Mouse (Mus musculus): ENCODE measurements around the gene Camk1d. TPM values are rescaled to one million over a fixed set of nuclear protein-coding genes. Genes with fewer than 3 reads are reported as not detected.

Camk1d gene
- polyA plus RNA-seq, 1 experiment = 25.6 TPM

GRCm38 (mm10) chr2:5577399-5578129 lies 136.8 kb downstream of the Camk1d start:
- no peaks in the 10 kb centered on the region for H3K27me3 ChIP-seq (ENCODE audit: control insufficient read depth, insufficient read depth, low read length)
- TF ChIP-seq CTCF (IDR thresholded peaks at IDR 0.05; ENCODE audit: borderline replicate concordance, insufficient read depth, low read depth, low read length) (no peak), POLR2A (IDR thresholded peaks at IDR 0.05; ENCODE audit: borderline replicate concordance, insufficient read depth, low read length) (no peak)
- no peak overlapping the region for H3K4me3 ChIP-seq (replicated peaks; ENCODE audit: insufficient read depth, low read depth, low read length)
- peak; percentile 38 to 71 for DNase-seq
- peaks cover 10% of the 10 kb centered on the region for H3K4me1 ChIP-seq (ENCODE audit: control insufficient read depth, insufficient read depth, low read length)
- 31% methylated on average over 9 of the region's 9 CpGs for WGBS
- no peak overlapping the region for H3K27ac ChIP-seq (ENCODE audit: insufficient read depth, low read length)

- DNase-seq = no peak
- peaks cover 2% of the 10 kb centered on the region for H3K4me1 ChIP-seq (ENCODE audit: control insufficient read depth, insufficient read depth, low read length)
- TF ChIP-seq POLR2A (IDR thresholded peaks at IDR 0.05; ENCODE audit: borderline replicate concordance, insufficient read depth, low read length) (no peak), CTCF (IDR thresholded peaks at IDR 0.05; ENCODE audit: borderline replicate concordance, insufficient read depth, low read depth, low read length) (no peak)
- no peaks in the 10 kb centered on the region for H3K27me3 ChIP-seq (ENCODE audit: control insufficient read depth, insufficient read depth, low read length)
- 63% methylated on average over 10 of the region's 10 CpGs for WGBS
- H3K27ac ChIP-seq (ENCODE audit: insufficient read depth, low read length) = no peak overlapping the region
- no peak overlapping the region for H3K4me3 ChIP-seq (replicated peaks; ENCODE audit: insufficient read depth, low read depth, low read length)
These were observed 141.9 kb downstream of the Camk1d start for GRCm38 (mm10) chr2:5572314-5573006.

DNA sequence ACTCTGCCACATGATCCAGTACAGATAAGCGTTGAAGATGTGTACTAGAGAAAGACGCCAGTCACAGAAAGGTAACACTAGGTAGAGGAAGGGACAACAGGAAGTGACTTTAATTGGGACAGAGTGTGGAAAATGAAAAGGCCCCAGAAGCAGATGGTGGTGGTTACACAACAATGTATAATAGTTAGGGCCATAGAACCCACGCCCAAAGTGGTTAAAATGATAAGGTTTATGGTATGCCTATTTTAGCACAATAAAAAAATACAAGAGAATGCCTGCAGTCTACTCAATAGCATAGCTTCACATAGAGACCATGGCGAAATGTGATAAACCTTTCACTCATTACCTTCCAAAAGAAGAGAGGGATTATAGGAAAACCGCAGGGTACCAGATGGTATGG lies 147.7 kb downstream of the Camk1d start:
- H3K27ac ChIP-seq (ENCODE audit: insufficient read depth, low read length) = no peak overlapping the region
- H3K4me1 ChIP-seq (ENCODE audit: control insufficient read depth, insufficient read depth, low read length) = no peaks in the 10 kb centered on the region
- 93% methylated on average over 5 of the region's 5 CpGs for WGBS
- no peaks in the 10 kb centered on the region for H3K27me3 ChIP-seq (ENCODE audit: control insufficient read depth, insufficient read depth, low read length)
- no peak overlapping the region for H3K4me3 ChIP-seq (replicated peaks; ENCODE audit: insufficient read depth, low read depth, low read length)
- TF ChIP-seq POLR2A (IDR thresholded peaks at IDR 0.05; ENCODE audit: borderline replicate concordance, insufficient read depth, low read length) (no peak), CTCF (IDR thresholded peaks at IDR 0.05; ENCODE audit: borderline replicate concordance, insufficient read depth, low read depth, low read length) (no peak)
- no peak for DNase-seq

- no peaks in the 10 kb centered on the region for H3K27me3 ChIP-seq (ENCODE audit: control insufficient read depth, insufficient read depth, low read length)
- DNase-seq = no peak
- WGBS = 92% methylated on average over 4 of the region's 4 CpGs
- TF ChIP-seq POLR2A (IDR thresholded peaks at IDR 0.05; ENCODE audit: borderline replicate concordance, insufficient read depth, low read length) (no peak), CTCF (IDR thresholded peaks at IDR 0.05; ENCODE audit: borderline replicate concordance, insufficient read depth, low read depth, low read length) (no peak)
- H3K4me3 ChIP-seq (replicated peaks; ENCODE audit: insufficient read depth, low read depth, low read length) = no peak overlapping the region
- no peak overlapping the region for H3K27ac ChIP-seq (ENCODE audit: insufficient read depth, low read length)
- no peaks in the 10 kb centered on the region for H3K4me1 ChIP-seq (ENCODE audit: control insufficient read depth, insufficient read depth, low read length)
These were observed 150.6 kb downstream of the Camk1d start for GRCm38 (mm10) chr2:5563685-5564084.

- Histone ChIP-seq H3K27ac (ENCODE audit: insufficient read depth, low read length) (no peak overlapping the region), H3K4me3 (replicated peaks; ENCODE audit: insufficient read depth, low read depth, low read length) (no peak overlapping the region), H3K27me3 (ENCODE audit: control insufficient read depth, insufficient read depth, low read length) (no peaks in the 10 kb centered on the region), H3K4me1 (ENCODE audit: control insufficient read depth, insufficient read depth, low read length) (no peaks in the 10 kb centered on the region)
- DNase-seq = no peak
- WGBS = 86% methylated on average over 3 of the region's 3 CpGs
- TF ChIP-seq CTCF (IDR thresholded peaks at IDR 0.05; ENCODE audit: borderline replicate concordance, insufficient read depth, low read depth, low read length) (no peak), POLR2A (IDR thresholded peaks at IDR 0.05; ENCODE audit: borderline replicate concordance, insufficient read depth, low read length) (no peak)
These were observed 152.9 kb downstream of the Camk1d start for GRCm38 (mm10) chr2:5561446-5561845.

DNA sequence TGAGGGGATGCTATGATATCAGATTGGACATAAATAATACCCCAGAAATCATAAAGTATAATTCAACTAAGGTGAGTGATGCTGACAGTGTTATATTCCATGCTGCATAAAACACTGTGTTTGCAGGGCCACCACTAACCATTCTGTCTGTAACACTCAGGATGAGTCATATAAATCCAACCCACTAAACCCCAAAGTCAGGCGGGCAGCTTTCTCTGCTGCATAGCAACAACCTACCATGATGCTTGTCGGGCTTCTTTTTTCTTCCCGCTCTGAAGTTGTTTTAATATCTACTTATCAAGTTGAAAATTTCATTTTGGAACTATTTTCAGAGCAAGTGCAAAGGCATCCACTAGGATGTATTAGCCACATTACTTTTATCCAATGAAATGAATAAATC lies 161.1 kb downstream of the Camk1d start:
- no peak for DNase-seq
- Histone ChIP-seq H3K27me3 (ENCODE audit: control insufficient read depth, insufficient read depth, low read length) (no peaks in the 10 kb centered on the region), H3K4me3 (replicated peaks; ENCODE audit: insufficient read depth, low read depth, low read length) (no peak overlapping the region), H3K27ac (ENCODE audit: insufficient read depth, low read length) (no peak overlapping the region), H3K4me1 (ENCODE audit: control insufficient read depth, insufficient read depth, low read length) (no peaks in the 10 kb centered on the region)
- TF ChIP-seq POLR2A (IDR thresholded peaks at IDR 0.05; ENCODE audit: borderline replicate concordance, insufficient read depth, low read length) (no peak), CTCF (IDR thresholded peaks at IDR 0.05; ENCODE audit: borderline replicate concordance, insufficient read depth, low read depth, low read length) (no peak)
- 97% methylated on average over 3 of the region's 3 CpGs for WGBS

DNA sequence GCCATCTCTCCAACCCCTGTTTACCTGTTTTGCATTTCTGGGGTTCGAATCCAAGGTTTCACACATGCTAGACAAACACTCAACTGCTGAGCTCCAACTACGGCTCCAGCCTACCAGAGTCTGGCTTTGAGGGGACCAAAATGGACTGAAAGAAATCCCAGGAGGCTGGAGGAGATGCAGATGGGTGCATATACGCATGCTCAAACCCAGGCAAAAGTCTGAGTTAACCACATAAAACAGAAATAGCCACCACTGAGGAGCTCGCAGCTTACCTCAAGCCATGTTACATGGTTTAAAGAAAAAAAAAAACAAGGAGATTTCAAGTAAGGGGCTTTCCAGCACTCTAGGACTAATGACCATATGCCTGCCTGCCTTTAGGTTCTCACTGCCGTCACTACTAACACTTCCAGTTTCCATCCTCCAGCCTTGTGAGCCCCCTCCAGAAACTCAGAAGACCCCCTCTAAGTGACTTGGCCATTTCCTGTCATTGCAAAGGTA lies 162.5 kb downstream of the Camk1d start:
- no peak overlapping the region for H3K27ac ChIP-seq (ENCODE audit: insufficient read depth, low read length)
- WGBS = 94% methylated on average over 5 of the region's 5 CpGs

GRCm38 (mm10) chr2:5549334-5549733 lies 165.0 kb downstream of the Camk1d start:
- WGBS = 96% methylated on average over 2 of the region's 2 CpGs
- TF ChIP-seq CTCF (IDR thresholded peaks at IDR 0.05; ENCODE audit: borderline replicate concordance, insufficient read depth, low read depth, low read length) (no peak), POLR2A (IDR thresholded peaks at IDR 0.05; ENCODE audit: borderline replicate concordance, insufficient read depth, low read length) (no peak)
- DNase-seq = no peak
- Histone ChIP-seq H3K27ac (ENCODE audit: insufficient read depth, low read length) (no peak overlapping the region), H3K4me1 (ENCODE audit: control insufficient read depth, insufficient read depth, low read length) (no peaks in the 10 kb centered on the region), H3K27me3 (ENCODE audit: control insufficient read depth, insufficient read depth, low read length) (no peaks in the 10 kb centered on the region), H3K4me3 (replicated peaks; ENCODE audit: insufficient read depth, low read depth, low read length) (no peak overlapping the region)

More for the DNA sequence above, 162.5 kb downstream of the Camk1d start:
- H3K4me1 ChIP-seq (ENCODE audit: control insufficient read depth, insufficient read depth, low read length) = no peaks in the 10 kb centered on the region
- no peak overlapping the region for H3K4me3 ChIP-seq (replicated peaks; ENCODE audit: insufficient read depth, low read depth, low read length)
- no peak for DNase-seq
- no peaks in the 10 kb centered on the region for H3K27me3 ChIP-seq (ENCODE audit: control insufficient read depth, insufficient read depth, low read length)
- TF ChIP-seq CTCF (IDR thresholded peaks at IDR 0.05; ENCODE audit: borderline replicate concordance, insufficient read depth, low read depth, low read length) (no peak), POLR2A (IDR thresholded peaks at IDR 0.05; ENCODE audit: borderline replicate concordance, insufficient read depth, low read length) (no peak)
